ENCODE assay signal across 11 mouse cellular contexts in the genomic region with DNA sequence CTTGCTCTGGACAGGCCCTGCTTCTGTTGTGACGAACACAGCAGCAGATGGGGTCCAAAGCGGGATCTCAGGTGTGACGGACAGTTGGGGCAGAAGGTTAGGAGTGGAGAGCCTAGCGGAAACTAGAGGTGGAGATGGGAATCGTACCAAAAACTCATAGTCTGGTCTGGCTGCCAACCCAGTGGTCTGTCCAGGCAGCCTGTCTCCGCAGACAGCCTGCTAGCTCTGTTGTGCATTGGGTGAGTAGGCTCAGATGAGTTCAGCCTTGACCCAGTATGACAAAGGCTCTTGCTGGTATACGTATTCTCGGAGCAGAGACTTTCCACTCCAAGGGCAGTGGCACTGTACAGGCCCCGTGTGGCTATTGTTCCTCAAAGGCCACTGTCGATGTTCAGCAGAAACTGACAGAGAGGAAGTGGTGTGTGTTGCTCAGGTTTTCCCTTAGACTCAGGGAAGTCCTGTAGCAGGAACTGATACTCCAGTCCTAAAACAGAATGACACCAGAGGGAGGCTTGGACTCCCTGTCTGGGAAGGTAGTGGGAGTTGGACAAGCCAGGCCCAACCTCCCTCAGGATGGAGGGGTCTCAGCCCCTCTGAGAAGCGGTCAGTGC. TPM values are rescaled to one million over a fixed set of nuclear protein-coding genes. Genes with fewer than 3 reads are reported as not detected.
DNase-seq lines count a peak whose midpoint lies in the region; ATAC-seq lines count a peak whose summit lies in the region.
"Had no signal": no experiment of that assay in that cellular context is flagged by ENCODE, and none has a peak within 500 bp of the region (broad histone marks: within the 10 kb centered on the region; RNA-seq: fewer than 3 reads in every experiment).

No protein-coding gene starts in this region.

- peak overlapping the region; percentile 36; the same call in 1 of the 2 replicates for H3K27ac ChIP-seq in forebrain, embryonic 10.5 days
- H3K27ac ChIP-seq in forebrain, embryonic 16.5 days (ENCODE audit: low read length): no peak overlapping the region
- H3K27ac ChIP-seq in hindbrain, embryonic 16.5 days (ENCODE audit: low read depth, low read length): no peak overlapping the region
- H3K27ac ChIP-seq: hindbrain, embryonic 15.5 days had no signal

- H3K4me3 ChIP-seq in forebrain, embryonic 10.5 days: no peak overlapping the region
- no peak overlapping the region for H3K4me3 ChIP-seq in forebrain, embryonic 16.5 days (replicated peaks; ENCODE audit: low read length)
- no peak overlapping the region for H3K4me3 ChIP-seq in hindbrain, embryonic 16.5 days (ENCODE audit: low read length)
- H3K4me3 ChIP-seq: hindbrain, embryonic 15.5 days had no signal

- no peak overlapping the region for H3K4me2 ChIP-seq in forebrain, embryonic 16.5 days (ENCODE audit: low read length)
- no peak overlapping the region for H3K4me2 ChIP-seq in hindbrain, embryonic 16.5 days (ENCODE audit: low read length)
- H3K4me2 ChIP-seq: hindbrain, embryonic 15.5 days had no signal

- H3K9me3 ChIP-seq in forebrain, embryonic 10.5 days: no peaks in the 10 kb centered on the region
- no peaks in the 10 kb centered on the region for H3K9me3 ChIP-seq in forebrain, embryonic 16.5 days (ENCODE audit: control insufficient read depth, low read length)
- no peaks in the 10 kb centered on the region for H3K9me3 ChIP-seq in hindbrain, embryonic 16.5 days (ENCODE audit: control insufficient read depth, low read length)
- H3K9me3 ChIP-seq: hindbrain, embryonic 15.5 days had no signal

- DNase-seq in forebrain, embryonic 10.5 days (ENCODE audit: extremely low spot score, low spot score): no peak
- peak; percentile 40 to 41 for DNase-seq in lung, adult 18-20 months
- no peak for DNase-seq in lung, postnatal 14 days
- peak; percentile 23 for DNase-seq in adrenal gland, postnatal 25 days
- DNase-seq in urinary bladder, postnatal 25 days (ENCODE audit: low spot score): no peak
- DNase-seq: embryo, embryonic 11 days; layer of hippocampus, postnatal 36 days had no signal

- H3K27me3 ChIP-seq in forebrain, embryonic 10.5 days (ENCODE audit: poor library complexity, severe bottlenecking): peaks cover 22% of the 10 kb centered on the region; the same call in 1 of the 2 replicates
- H3K27me3 ChIP-seq in forebrain, embryonic 16.5 days (replicated peaks; ENCODE audit: control insufficient read depth, insufficient read depth, low read length): no peaks in the 10 kb centered on the region
- no peaks in the 10 kb centered on the region for H3K27me3 ChIP-seq in hindbrain, embryonic 16.5 days (replicated peaks; ENCODE audit: control insufficient read depth, insufficient read depth, low read length)
- H3K27me3 ChIP-seq: hindbrain, embryonic 15.5 days had no signal

- WGBS in forebrain, embryonic 10.5 days: 86% methylated on average over 11 of the region's 11 CpGs
- 78% methylated on average over 11 of the region's 11 CpGs for whole genome bisulfite sequencing in forebrain, embryonic 16.5 days
- 75% methylated on average over 11 of the region's 11 CpGs for WGBS in hindbrain, embryonic 16.5 days

- H3K4me1 ChIP-seq in forebrain, embryonic 10.5 days: peaks cover 37% of the 10 kb centered on the region
- peaks cover 18% of the 10 kb centered on the region for H3K4me1 ChIP-seq in forebrain, embryonic 16.5 days (replicated peaks; ENCODE audit: control insufficient read depth, insufficient read depth, low read length)
- H3K4me1 ChIP-seq in hindbrain, embryonic 16.5 days (ENCODE audit: control insufficient read depth, insufficient read depth, low read depth, low read length): peaks cover 3% of the 10 kb centered on the region

- ATAC-seq in forebrain, embryonic 16.5 days: no peak
- ATAC-seq in megakaryocyte, adult 5-6 weeks (ENCODE audit: poor library complexity, severe bottlenecking): peak; percentile 96
- ATAC-seq in hindbrain, embryonic 16.5 days: no peak

- H3K9ac ChIP-seq in forebrain, embryonic 16.5 days (replicated peaks; ENCODE audit: low read depth, low read length): no peak overlapping the region
- H3K9ac ChIP-seq in hindbrain, embryonic 16.5 days (ENCODE audit: low read depth, low read length): no peak overlapping the region
- H3K9ac ChIP-seq: hindbrain, embryonic 15.5 days had no signal

- H3K36me3 ChIP-seq in forebrain, embryonic 10.5 days (replicated peaks): no peaks in the 10 kb centered on the region
- no peaks in the 10 kb centered on the region for H3K36me3 ChIP-seq in forebrain, embryonic 16.5 days (ENCODE audit: control insufficient read depth, insufficient read depth)
- no peaks in the 10 kb centered on the region for H3K36me3 ChIP-seq in hindbrain, embryonic 16.5 days (ENCODE audit: control insufficient read depth, insufficient read depth, low read length)
- H3K36me3 ChIP-seq: hindbrain, embryonic 15.5 days had no signal

RNA-seq across cellular contexts. Expression of a gene that starts 6.6 kb away (rescaled TPM):
- 15.6 and 16.0 TPM in 2 replicates for polyA plus RNA-seq in forebrain, embryonic 10.5 days (2016; fragmentation: Nextera tagmentation; extraction: Ambion mirVana)
- polyA plus RNA-seq in forebrain, embryonic 16.5 days (2015; fragmentation: Nextera tagmentation; extraction: Ambion mirVana): 30.2 and 34.8 TPM in 2 replicates
- total RNA-seq in adrenal gland, postnatal 25 days (2021): 46.7 and 58.4 TPM in 2 replicates
- total RNA-seq in megakaryocyte, adult 5-6 weeks (2015): 290 and 306 TPM in 2 replicates
- total RNA-seq in megakaryocyte, adult 5-6 weeks (2017): 325 and 361 TPM in 2 replicates
- 31.9 and 34.6 TPM in 2 replicates for polyA plus RNA-seq in hindbrain, embryonic 16.5 days (2015; fragmentation: Nextera tagmentation; extraction: Ambion mirVana)

RNA-seq across cellular contexts. Expression of a gene that starts 49.6 kb away (rescaled TPM):
- polyA plus RNA-seq in forebrain, embryonic 10.5 days (2016; fragmentation: Nextera tagmentation; extraction: Ambion mirVana): not detected in 2 replicates
- not detected in 2 replicates for polyA plus RNA-seq in forebrain, embryonic 16.5 days (2015; fragmentation: Nextera tagmentation; extraction: Ambion mirVana)
- not detected in 2 replicates for total RNA-seq in adrenal gland, postnatal 25 days (2021)
- total RNA-seq in megakaryocyte, adult 5-6 weeks (2015): not detected in 2 replicates
- total RNA-seq in megakaryocyte, adult 5-6 weeks (2017): not detected in 2 replicates
- not detected in 2 replicates for polyA plus RNA-seq in hindbrain, embryonic 16.5 days (2015; fragmentation: Nextera tagmentation; extraction: Ambion mirVana)
- polyA plus RNA-seq: hindbrain, embryonic 15.5 days had no signal

Comparison
In these comparisons a context has a peak if more than half of its experiments do, and no peak if none do; other contexts are left out.
1. DNase-seq: peak in lung, adult 18-20 months (2 of 2) and adrenal gland, postnatal 25 days (single experiment); none in forebrain, embryonic 10.5 days (single experiment), lung, postnatal 14 days (single experiment) and urinary bladder, postnatal 25 days (single experiment).